Mouse (Mus musculus): ENCODE measurements around the gene Cnpy1. TPM values are rescaled to one million over a fixed set of nuclear protein-coding genes. Genes with fewer than 3 reads are reported as not detected.

The Cnpy1 gene
- polyA plus RNA-seq, 1 experiment from 2014 or later, result 0.54 TPM

DNA sequence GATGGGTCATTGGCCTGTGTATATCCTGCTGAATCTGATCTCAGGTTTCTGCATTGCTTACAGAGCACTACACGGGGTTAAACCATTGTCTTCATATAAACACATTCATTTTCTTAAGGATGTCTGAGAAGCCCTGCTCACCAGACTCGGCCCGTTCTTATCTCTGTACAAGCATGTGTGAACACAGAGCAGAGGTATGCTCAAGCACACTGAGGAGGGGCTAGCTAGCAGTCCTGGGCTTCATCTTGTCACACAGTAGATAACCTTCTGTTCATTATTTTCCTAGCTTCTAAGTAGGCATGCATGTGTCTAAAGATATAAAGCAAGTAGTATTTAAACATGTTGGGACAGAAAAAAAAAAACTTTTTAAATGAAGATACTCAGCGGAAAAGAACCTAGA is 39.2 kb downstream of the Cnpy1 start:
- H3K9me3 ChIP-seq, result no peaks in the 10 kb centered on the region
- ATAC-seq, result no peak
- no peak overlapping the region for H3K4me2 ChIP-seq (replicated peaks)
- no peak overlapping the region for H3K27ac ChIP-seq
- H3K9ac ChIP-seq, result no peak overlapping the region
- H3K36me3 ChIP-seq, result no peaks in the 10 kb centered on the region
- peaks cover 8% of the 10 kb centered on the region; the same call in 1 of the 2 replicates for H3K4me1 ChIP-seq (replicated peaks)
- peaks cover 70% of the 10 kb centered on the region for H3K27me3 ChIP-seq (replicated peaks)
- 32% methylated on average over 4 of the region's 4 CpGs for whole genome bisulfite sequencing
- no peak overlapping the region for H3K4me3 ChIP-seq (replicated peaks)

DNA sequence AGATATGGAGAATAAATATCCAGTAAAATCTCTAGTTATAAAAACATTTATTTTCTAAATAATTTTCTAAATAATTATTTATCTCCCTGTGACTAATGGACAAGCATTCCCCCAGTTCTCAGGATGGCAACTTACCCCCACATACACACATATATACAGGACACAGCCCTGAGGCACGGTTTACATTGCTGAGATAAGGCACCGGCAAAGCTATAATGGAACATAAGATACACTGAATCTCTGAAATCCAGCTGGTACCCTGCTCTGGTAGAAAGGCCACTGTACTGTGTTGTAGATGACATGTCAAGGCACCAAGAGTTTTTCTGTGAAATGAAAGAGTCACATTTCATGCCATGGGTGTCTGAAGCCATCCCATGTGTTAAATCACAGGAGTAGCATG is 40.9 kb downstream of the Cnpy1 start:
- no peak for ATAC-seq
- Histone ChIP-seq H3K36me3 (no peaks in the 10 kb centered on the region), H3K4me2 (replicated peaks) (no peak overlapping the region), H3K9me3 (no peaks in the 10 kb centered on the region), H3K27ac (no peak overlapping the region), H3K9ac (no peak overlapping the region), H3K4me3 (replicated peaks) (no peak overlapping the region), H3K27me3 (replicated peaks) (peaks cover 53% of the 10 kb centered on the region), H3K4me1 (replicated peaks) (peaks cover 3% of the 10 kb centered on the region; the same call in 1 of the 2 replicates)
- 56% methylated on average over 2 of the region's 2 CpGs for WGBS

DNA sequence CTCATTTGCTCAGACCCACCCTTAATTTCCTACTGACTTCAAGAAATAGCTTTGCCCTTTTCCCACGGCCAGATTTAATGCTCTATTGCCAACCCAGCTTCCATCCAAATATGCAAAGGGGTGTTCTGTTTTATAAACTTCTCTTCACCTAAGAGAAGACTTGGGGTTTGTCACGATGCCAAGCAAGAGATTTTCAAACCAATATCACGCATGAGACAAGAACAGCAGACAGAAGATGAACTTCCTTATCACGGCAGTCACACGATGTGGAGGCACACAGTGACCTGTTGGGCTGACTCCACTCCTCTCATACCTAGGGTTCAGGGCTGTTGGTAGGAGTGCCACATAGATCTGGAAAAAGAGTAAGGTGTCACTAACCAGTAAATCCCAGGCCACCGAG is 42.5 kb downstream of the Cnpy1 start:
- WGBS, result 73% methylated on average over 6 of the region's 6 CpGs
- Histone ChIP-seq H3K9me3 (no peaks in the 10 kb centered on the region), H3K4me2 (replicated peaks) (no peak overlapping the region), H3K9ac (no peak overlapping the region), H3K27me3 (replicated peaks) (peaks cover 41% of the 10 kb centered on the region), H3K27ac (no peak overlapping the region), H3K4me1 (replicated peaks) (no peaks in the 10 kb centered on the region), H3K36me3 (no peaks in the 10 kb centered on the region), H3K4me3 (replicated peaks) (no peak overlapping the region)
- no peak for ATAC-seq

DNA sequence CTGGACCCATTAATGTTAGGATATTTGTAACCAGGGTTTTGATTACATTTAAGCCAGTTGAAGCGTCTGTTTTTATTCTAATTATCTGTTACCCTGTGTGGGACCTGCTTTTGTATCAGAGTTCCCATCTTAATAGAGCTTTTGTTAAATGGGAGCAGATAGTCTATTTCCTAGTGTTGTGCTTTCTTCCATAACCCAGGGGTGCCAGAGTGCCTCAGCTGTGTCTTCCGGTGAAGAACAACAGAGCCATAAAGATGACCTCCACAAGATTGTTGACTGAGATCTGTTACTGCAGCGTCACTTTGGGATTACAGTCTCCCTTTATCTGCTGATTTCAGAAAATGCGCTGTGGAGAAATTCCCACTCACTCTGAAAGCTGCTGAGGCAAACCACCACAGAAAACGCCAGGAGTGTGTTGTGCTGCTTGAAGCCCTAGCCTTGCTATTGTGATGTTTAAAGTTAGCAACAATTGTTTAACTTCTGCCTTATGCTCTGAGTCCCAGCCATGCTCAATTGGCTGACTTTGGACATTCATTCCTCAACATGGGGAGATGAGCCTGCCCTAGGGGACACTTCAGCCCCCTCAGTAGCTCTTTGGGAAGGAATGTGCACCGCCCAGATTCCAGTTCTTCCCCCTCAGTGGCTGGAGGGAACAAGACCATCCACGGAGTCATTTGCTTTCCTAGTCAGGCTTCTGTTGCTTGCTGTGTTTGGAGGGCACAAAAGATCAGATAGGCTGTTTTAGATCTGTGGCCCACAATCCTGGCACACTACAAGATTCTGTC is 46.3 kb downstream of the Cnpy1 start:
- no peaks in the 10 kb centered on the region for H3K36me3 ChIP-seq
- no peak for ATAC-seq
- no peaks in the 10 kb centered on the region for H3K9me3 ChIP-seq
- peaks cover 16% of the 10 kb centered on the region; the same call in 1 of the 2 replicates for H3K27me3 ChIP-seq (replicated peaks)
- H3K9ac ChIP-seq, result no peak overlapping the region
- 34% methylated on average over 7 of the region's 7 CpGs for WGBS
- no peak overlapping the region for H3K4me3 ChIP-seq (replicated peaks)
- H3K4me1 ChIP-seq (replicated peaks), result no peaks in the 10 kb centered on the region
- no peak overlapping the region for H3K4me2 ChIP-seq (replicated peaks)
- no peak overlapping the region for H3K27ac ChIP-seq

DNA sequence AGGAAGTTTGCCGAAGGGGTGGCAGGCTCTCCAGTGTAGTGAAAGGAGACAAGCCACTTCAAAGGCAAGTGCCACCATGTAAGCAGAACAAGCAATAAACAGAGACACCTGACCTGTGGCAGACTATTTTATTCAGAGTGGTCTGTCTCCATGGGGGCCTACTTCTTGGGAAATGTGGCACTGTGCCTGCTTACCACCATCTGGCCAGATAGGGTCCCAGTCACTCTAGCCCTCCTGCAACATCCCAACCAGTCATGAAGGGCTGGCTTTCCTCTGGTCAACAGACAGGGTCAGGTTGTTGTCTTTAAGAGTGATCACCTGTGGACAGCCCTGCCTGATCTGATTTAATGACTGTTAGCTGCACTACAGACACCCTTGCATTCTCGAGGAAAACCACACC is 50.1 kb downstream of the Cnpy1 start:
- no peak overlapping the region for H3K9ac ChIP-seq
- no peak overlapping the region for H3K4me2 ChIP-seq (replicated peaks)
- H3K4me3 ChIP-seq (replicated peaks), result no peak overlapping the region
- H3K36me3 ChIP-seq, result no peaks in the 10 kb centered on the region
- ATAC-seq, result no peak
- H3K4me1 ChIP-seq (replicated peaks), result no peaks in the 10 kb centered on the region
- WGBS, result 28% methylated on average over 2 of the region's 2 CpGs
- no peaks in the 10 kb centered on the region for H3K9me3 ChIP-seq
- no peak overlapping the region for H3K27ac ChIP-seq
- peaks cover 8% of the 10 kb centered on the region; the same call in 1 of the 2 replicates for H3K27me3 ChIP-seq (replicated peaks)

DNA sequence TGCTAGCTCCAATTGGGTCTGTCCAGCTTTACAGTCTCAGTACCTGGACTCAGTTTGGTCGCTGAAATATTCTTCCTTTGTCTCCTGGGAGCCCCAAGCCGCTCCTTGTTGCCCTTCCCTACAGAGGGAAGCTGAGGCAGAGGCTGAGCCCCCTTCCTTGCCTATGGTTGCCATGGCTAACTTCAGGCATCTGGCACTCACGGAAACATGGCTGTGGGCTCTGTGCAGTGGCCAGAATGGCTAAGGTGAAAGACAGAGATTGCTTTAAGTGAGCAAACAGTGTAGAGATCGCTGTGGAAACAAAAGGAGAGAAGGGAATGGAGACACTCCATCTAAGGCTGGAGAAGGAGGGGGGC is 53.5 kb downstream of the Cnpy1 start:
- Histone ChIP-seq H3K4me2 (replicated peaks) (no peak overlapping the region), H3K9ac (no peak overlapping the region), H3K4me3 (replicated peaks) (no peak overlapping the region), H3K36me3 (no peaks in the 10 kb centered on the region), H3K4me1 (replicated peaks) (no peaks in the 10 kb centered on the region), H3K9me3 (no peaks in the 10 kb centered on the region), H3K27ac (no peak overlapping the region), H3K27me3 (replicated peaks) (peaks cover 3% of the 10 kb centered on the region; the same call in 1 of the 2 replicates)
- ATAC-seq, result no peak
- 68% methylated on average over 4 of the region's 4 CpGs for WGBS

DNA sequence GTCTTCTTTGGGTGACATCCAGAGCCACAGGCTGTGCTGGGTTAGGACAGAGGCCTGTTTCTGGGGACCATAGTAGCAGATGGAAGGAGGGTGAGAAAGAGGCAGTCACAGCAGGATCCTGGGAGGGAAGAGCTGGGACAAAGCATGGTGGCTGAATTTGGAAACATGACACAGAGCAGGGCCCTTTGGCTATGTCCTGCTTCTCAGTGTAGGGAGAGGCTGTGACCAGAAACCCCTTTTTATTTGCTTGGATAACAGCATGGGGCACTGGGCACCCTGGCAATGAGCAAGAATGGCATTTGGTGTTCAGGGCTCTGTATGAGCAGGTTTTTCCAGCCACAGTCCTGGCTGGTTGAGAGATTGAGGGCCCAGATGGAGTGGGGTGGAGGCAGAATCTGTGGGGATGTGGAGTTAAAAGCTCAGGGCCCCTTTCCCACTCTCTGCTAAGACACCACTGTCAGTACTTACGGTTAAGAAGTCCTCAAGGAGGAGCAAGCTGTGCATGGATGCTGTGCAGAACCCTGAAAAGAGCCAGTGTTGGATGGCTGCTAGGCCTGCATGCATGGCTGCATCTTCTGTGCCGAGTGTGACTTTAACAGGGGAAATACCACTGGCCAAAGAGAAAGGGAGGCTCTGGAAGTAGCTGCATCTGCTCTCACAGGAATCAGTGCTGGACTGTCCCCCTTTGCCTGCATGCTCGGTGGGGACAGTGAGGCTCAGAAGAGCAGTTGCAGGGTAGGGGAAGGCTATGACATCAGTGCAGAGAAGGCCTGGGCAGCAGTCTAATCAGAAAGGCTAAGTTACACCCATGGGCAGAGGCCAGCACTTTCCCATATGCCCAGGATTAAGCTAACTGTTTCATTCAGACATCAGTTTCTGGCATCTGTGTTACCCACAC is 54.2 kb downstream of the Cnpy1 start:
- H3K4me2 ChIP-seq (replicated peaks), result no peak overlapping the region
- H3K4me3 ChIP-seq (replicated peaks), result no peak overlapping the region
- no peak overlapping the region for H3K27ac ChIP-seq
- ATAC-seq, result no peak
- peaks cover 3% of the 10 kb centered on the region; the same call in 1 of the 2 replicates for H3K27me3 ChIP-seq (replicated peaks)
- 53% methylated on average over 3 of the region's 3 CpGs for WGBS
- no peaks in the 10 kb centered on the region for H3K9me3 ChIP-seq
- no peaks in the 10 kb centered on the region for H3K36me3 ChIP-seq
- H3K9ac ChIP-seq, result no peak overlapping the region
- no peaks in the 10 kb centered on the region for H3K4me1 ChIP-seq (replicated peaks)

DNA sequence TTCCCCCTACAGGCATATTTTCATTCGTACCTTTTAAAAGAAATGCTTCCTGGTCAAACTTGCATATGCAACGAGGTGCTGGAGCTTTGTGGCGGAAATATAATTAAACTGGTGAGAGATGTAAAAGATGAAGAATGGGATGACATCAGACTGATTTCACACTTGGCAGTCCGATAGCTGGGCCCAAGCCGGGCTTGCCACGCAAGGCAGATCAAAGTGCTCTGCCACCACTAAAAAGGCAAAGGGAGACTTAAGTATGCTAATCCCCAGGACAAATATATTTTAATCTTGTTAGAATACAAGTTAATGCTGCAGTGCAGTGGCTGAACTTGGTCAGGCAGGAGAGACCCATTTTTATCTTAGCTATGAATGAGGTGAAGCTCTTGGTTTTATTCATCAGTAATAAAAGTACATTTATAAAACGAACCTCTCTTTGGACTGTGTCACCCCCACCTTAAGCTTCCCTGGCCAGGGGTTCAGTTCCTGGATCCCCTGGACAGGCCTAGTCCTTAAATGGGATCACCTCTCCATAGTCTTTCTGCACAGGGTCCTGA is 66.3 kb downstream of the Cnpy1 start:
- no peaks in the 10 kb centered on the region for H3K36me3 ChIP-seq
- ATAC-seq, result no peak
- H3K9me3 ChIP-seq, result no peaks in the 10 kb centered on the region
- H3K9ac ChIP-seq, result no peak overlapping the region
- H3K4me1 ChIP-seq (replicated peaks), result 0 out of 2 replicates have a peak, but pooled peaks cover 3% of the 10 kb centered on the region
- peaks cover 55% of the 10 kb centered on the region for H3K27me3 ChIP-seq (replicated peaks)
- WGBS, result 39% methylated on average over 7 of the region's 7 CpGs
- no peak overlapping the region for H3K4me3 ChIP-seq (replicated peaks)
- H3K27ac ChIP-seq, result no peak overlapping the region
- no peak overlapping the region for H3K4me2 ChIP-seq (replicated peaks)

DNA sequence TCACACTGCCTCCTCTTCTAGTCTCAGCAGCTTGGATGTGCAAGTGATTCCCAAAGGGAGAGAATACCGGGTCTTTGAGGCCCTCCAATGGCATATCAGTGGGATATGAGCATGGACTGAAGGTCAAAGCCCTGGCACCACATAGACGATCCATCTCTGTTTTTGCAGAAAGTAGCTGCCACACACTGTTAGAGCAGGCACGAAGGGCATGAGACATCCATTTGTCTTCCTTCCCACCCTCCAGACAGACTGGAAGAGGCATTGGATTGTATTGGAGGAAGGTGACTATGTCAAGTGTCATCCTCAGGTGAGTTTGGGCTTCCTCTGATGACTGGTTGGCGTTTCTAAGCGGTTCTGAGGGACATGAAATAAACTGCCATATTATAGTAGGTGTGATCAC is 67.3 kb downstream of the Cnpy1 start:
- H3K27me3 ChIP-seq (replicated peaks), result peaks cover 65% of the 10 kb centered on the region
- no peaks in the 10 kb centered on the region for H3K9me3 ChIP-seq
- no peak overlapping the region for H3K4me2 ChIP-seq (replicated peaks)
- H3K4me1 ChIP-seq (replicated peaks), result 0 out of 2 replicates have a peak, but pooled peaks cover 3% of the 10 kb centered on the region
- H3K36me3 ChIP-seq, result no peaks in the 10 kb centered on the region
- ATAC-seq, result no peak
- no peak overlapping the region for H3K27ac ChIP-seq
- H3K9ac ChIP-seq, result no peak overlapping the region
- 20% methylated on average over 5 of the region's 5 CpGs for WGBS
- H3K4me3 ChIP-seq (replicated peaks), result no peak overlapping the region

DNA sequence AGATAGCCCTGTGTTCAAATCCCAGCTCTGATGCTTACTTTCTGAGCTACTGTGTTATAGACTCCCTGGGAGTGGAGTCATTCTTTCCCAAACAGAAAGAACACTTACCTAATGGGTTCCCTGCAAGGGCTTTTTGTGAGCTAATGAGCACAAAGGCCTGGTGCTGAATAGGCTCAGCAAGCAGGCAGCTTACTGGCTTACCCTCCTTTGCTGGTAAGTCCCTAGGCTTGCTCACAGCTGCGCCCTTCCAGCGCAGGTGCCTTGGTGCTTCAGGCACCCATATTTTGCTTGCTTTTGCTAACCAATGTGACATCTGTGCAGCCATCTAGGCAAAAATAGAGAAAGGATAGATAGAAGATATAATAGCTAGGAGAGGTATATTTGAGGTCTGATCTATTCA is 69.0 kb downstream of the Cnpy1 start:
- no peaks in the 10 kb centered on the region for H3K9me3 ChIP-seq
- ATAC-seq, result no peak
- no peak overlapping the region for H3K27ac ChIP-seq
- no peak overlapping the region for H3K4me3 ChIP-seq (replicated peaks)
- 5% methylated on average over 2 of the region's 2 CpGs for WGBS
- no peaks in the 10 kb centered on the region for H3K36me3 ChIP-seq
- no peak overlapping the region for H3K9ac ChIP-seq
- H3K4me1 ChIP-seq (replicated peaks), result 0 out of 2 replicates have a peak, but pooled peaks cover 3% of the 10 kb centered on the region
- H3K27me3 ChIP-seq (replicated peaks), result peaks cover 78% of the 10 kb centered on the region
- H3K4me2 ChIP-seq (replicated peaks), result no peak overlapping the region

DNA sequence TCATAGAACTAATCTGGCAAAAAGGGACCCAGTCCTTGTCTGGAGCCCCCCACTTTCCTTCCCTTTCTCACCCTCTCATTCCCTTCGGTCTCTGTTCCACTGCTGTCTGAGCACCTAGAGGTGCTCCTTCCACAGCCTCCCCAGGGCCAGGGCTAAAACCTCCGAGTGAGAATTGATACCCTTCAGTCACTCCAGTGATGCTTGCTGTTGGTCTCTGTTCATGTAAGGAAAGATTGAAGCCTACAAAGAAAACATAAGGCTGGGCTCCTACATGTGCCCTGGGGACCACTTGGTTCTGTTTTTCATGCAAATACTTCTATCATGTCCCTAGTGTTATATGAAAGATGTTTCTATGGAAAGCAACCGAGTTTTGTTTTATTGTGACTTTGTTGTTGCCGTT is 69.6 kb downstream of the Cnpy1 start:
- H3K4me2 ChIP-seq (replicated peaks), result no peak overlapping the region
- no peak for ATAC-seq

DNA sequence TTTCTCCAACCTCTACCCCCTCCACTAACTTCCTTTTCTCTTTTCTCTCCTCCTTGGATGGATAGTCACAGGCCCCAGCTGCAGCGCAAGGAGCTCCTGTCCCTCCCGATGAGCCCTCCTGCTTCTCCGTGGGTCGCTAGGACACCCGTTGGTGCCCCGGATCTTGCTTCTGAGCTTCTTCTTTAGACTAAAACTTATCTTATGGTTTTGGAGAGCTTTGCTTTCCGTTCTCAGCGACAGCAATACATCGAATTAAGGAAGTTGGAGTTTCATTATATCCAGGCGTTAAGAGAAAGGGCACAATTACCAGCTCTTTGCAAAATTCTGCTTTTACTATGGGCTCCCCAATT is 70.1 kb downstream of the Cnpy1 start:
- H3K36me3 ChIP-seq, result no peaks in the 10 kb centered on the region
- no peak overlapping the region for H3K4me3 ChIP-seq (replicated peaks)
- no peak overlapping the region for H3K27ac ChIP-seq
- 5% methylated on average over 10 of the region's 10 CpGs for WGBS
- H3K27me3 ChIP-seq (replicated peaks), result peaks cover 75% of the 10 kb centered on the region
- 0 out of 2 replicates have a peak, but pooled peaks cover 3% of the 10 kb centered on the region for H3K4me1 ChIP-seq (replicated peaks)
- no peaks in the 10 kb centered on the region for H3K9me3 ChIP-seq
- ATAC-seq, result no peak
- no peak overlapping the region for H3K9ac ChIP-seq
- no peak overlapping the region for H3K4me2 ChIP-seq (replicated peaks)

More for the DNA sequence above, 69.6 kb downstream of the Cnpy1 start:
- Histone ChIP-seq H3K9ac (no peak overlapping the region), H3K36me3 (no peaks in the 10 kb centered on the region), H3K4me3 (replicated peaks) (no peak overlapping the region), H3K9me3 (no peaks in the 10 kb centered on the region), H3K27ac (no peak overlapping the region), H3K27me3 (replicated peaks) (peaks cover 76% of the 10 kb centered on the region), H3K4me1 (replicated peaks) (0 out of 2 replicates have a peak, but pooled peaks cover 3% of the 10 kb centered on the region)
- 8% methylated on average over 4 of the region's 4 CpGs for WGBS
